Mouse (Mus musculus): ENCODE data around the gene Coro7. TPM values are rescaled to one million over a fixed set of nuclear protein-coding genes. Genes with fewer than 3 reads are reported as not detected.
A peak's percentile ranks its signal among the peaks of the same experiment; 100 is the strongest.

The Coro7 gene
- polyA plus RNA-seq, 1 experiment from 2014 or later: 13.5 TPM

GRCm38 (mm10) chr16:4624481-4625110, 55.0 kb downstream of the Coro7 start, which contains the start of gene Pam16:
TSS of gene Pam16 (minus strand) at chr16:4624988.
- WGBS (ENCODE audit: insufficient replicate concordance): under 1% methylated on average over 56 of the region's 56 CpGs

DNA sequence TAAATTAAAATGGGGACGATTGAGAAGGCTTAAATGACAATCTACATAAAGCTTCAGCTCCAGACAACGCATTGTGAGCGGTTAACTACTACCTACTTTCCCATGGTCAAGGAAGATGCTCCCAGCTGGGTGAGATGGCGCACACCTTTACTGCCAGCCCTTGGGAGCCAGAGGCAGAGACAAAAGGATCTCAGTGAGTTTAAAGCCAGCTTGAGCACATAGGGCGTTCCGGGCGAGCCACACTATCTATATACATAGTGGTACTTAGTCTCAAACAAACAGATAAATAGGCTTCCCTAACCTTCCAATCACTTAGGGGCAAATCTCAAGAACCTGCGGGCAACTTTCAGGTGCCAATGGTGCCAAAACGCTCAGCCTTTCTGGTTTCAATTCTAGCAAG, 55.5 kb downstream of the Coro7 start:
- ATAC-seq (ENCODE audit: low read depth): peak; percentile 50
- WGBS (ENCODE audit: insufficient replicate concordance): 14% methylated on average over 9 of the region's 9 CpGs
- H3K4me1 ChIP-seq (ENCODE audit: control insufficient read depth, low read depth, low read length): peaks cover 20% of the 10 kb centered on the region
- H3K4me3 ChIP-seq (ENCODE audit: low read depth, low read length): peak overlapping the region; percentile 81
- H3K27me3 ChIP-seq (ENCODE audit: control insufficient read depth, insufficient read depth, low read depth, low read length): no peaks in the 10 kb centered on the region
- no peaks in the 10 kb centered on the region for H3K36me3 ChIP-seq (ENCODE audit: control insufficient read depth, insufficient read depth)
- H3K9me3 ChIP-seq (replicated peaks; ENCODE audit: control insufficient read depth, low read length): no peaks in the 10 kb centered on the region
- peak overlapping the region; percentile 87 for H3K9ac ChIP-seq (ENCODE audit: low read depth, low read length)
- peak overlapping the region; percentile 85 for H3K27ac ChIP-seq (ENCODE audit: low read length)
- H3K4me2 ChIP-seq (ENCODE audit: low read depth, low read length): peak overlapping the region; percentile 74

More at GRCm38 (mm10) chr16:4624481-4625110, 55.0 kb downstream of the Coro7 start, which contains the start of gene Pam16:
- H3K27ac ChIP-seq (ENCODE audit: low read length): peak within 1 kb of the TSS; percentile 85
- H3K9me3 ChIP-seq (replicated peaks; ENCODE audit: control insufficient read depth, low read length): no peaks in the 10 kb centered on the region
- peak within 1 kb of the TSS; percentile 87 for H3K9ac ChIP-seq (ENCODE audit: low read depth, low read length)
- H3K36me3 ChIP-seq (ENCODE audit: control insufficient read depth, insufficient read depth): no peaks in the 10 kb centered on the region; the same call in 1 of the 2 replicates
- ATAC-seq (ENCODE audit: low read depth): peak; percentile 92
- peaks cover 20% of the 10 kb centered on the region for H3K4me1 ChIP-seq (ENCODE audit: control insufficient read depth, low read depth, low read length)
- peak within 1 kb of the TSS; percentile 81 for H3K4me3 ChIP-seq (ENCODE audit: low read depth, low read length)
- H3K4me2 ChIP-seq (ENCODE audit: low read depth, low read length): peak within 1 kb of the TSS; percentile 74
- H3K27me3 ChIP-seq (ENCODE audit: control insufficient read depth, insufficient read depth, low read depth, low read length): no peaks in the 10 kb centered on the region

- Histone ChIP-seq H3K9ac (ENCODE audit: low read depth, low read length) (no peak overlapping the region), H3K27me3 (ENCODE audit: control insufficient read depth, insufficient read depth, low read depth, low read length) (no peaks in the 10 kb centered on the region), H3K36me3 (ENCODE audit: control insufficient read depth, insufficient read depth) (no peaks in the 10 kb centered on the region; the same call in 1 of the 2 replicates), H3K27ac (ENCODE audit: low read length) (no peak overlapping the region), H3K4me1 (ENCODE audit: control insufficient read depth, low read depth, low read length) (peaks cover 3% of the 10 kb centered on the region), H3K9me3 (replicated peaks; ENCODE audit: control insufficient read depth, low read length) (no peaks in the 10 kb centered on the region), H3K4me2 (ENCODE audit: low read depth, low read length) (no peak overlapping the region), H3K4me3 (ENCODE audit: low read depth, low read length) (no peak overlapping the region)
- WGBS (ENCODE audit: insufficient replicate concordance): 67% methylated on average over 4 of the region's 4 CpGs
- ATAC-seq (ENCODE audit: low read depth): no peak
Observed at GRCm38 (mm10) chr16:4616829-4617228, 62.7 kb downstream of the Coro7 start.

DNA sequence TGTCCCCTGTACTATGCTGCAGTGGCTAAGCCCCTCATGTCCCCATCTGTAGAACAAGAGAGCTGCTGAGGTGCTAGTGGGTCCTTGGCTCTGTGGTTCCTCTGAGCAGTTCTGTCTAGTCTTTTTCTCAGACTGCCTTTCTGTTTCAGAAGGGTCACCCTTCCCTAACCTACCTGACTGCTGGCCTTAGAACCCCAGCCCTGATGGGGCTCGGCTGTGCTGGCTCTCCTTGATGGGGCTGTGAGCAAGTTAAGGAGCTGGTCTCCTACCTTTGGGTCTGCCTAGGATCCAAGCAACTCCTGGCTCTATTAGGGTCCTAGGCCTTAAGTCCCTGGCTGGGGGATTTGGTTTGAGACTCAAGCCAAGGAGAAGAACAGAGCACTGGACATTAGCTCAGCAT, 64.3 kb downstream of the Coro7 start:
- Histone ChIP-seq H3K4me3 (ENCODE audit: low read depth, low read length) (no peak overlapping the region), H3K27me3 (ENCODE audit: control insufficient read depth, insufficient read depth, low read depth, low read length) (no peaks in the 10 kb centered on the region), H3K4me2 (ENCODE audit: low read depth, low read length) (no peak overlapping the region), H3K36me3 (ENCODE audit: control insufficient read depth, insufficient read depth) (no peaks in the 10 kb centered on the region; the same call in 1 of the 2 replicates), H3K4me1 (ENCODE audit: control insufficient read depth, low read depth, low read length) (no peaks in the 10 kb centered on the region), H3K27ac (ENCODE audit: low read length) (no peak overlapping the region), H3K9ac (ENCODE audit: low read depth, low read length) (no peak overlapping the region), H3K9me3 (replicated peaks; ENCODE audit: control insufficient read depth, low read length) (no peaks in the 10 kb centered on the region)
- no peak for ATAC-seq (ENCODE audit: low read depth)
- 53% methylated on average over 1 of the region's 1 CpGs for WGBS (ENCODE audit: insufficient replicate concordance)

GRCm38 (mm10) chr16:4614639-4615038, 64.9 kb downstream of the Coro7 start:
- Histone ChIP-seq H3K36me3 (ENCODE audit: control insufficient read depth, insufficient read depth) (no peaks in the 10 kb centered on the region; the same call in 1 of the 2 replicates), H3K27ac (ENCODE audit: low read length) (no peak overlapping the region), H3K27me3 (ENCODE audit: control insufficient read depth, insufficient read depth, low read depth, low read length) (no peaks in the 10 kb centered on the region), H3K9ac (ENCODE audit: low read depth, low read length) (no peak overlapping the region), H3K4me1 (ENCODE audit: control insufficient read depth, low read depth, low read length) (no peaks in the 10 kb centered on the region), H3K9me3 (replicated peaks; ENCODE audit: control insufficient read depth, low read length) (no peaks in the 10 kb centered on the region), H3K4me3 (ENCODE audit: low read depth, low read length) (no peak overlapping the region), H3K4me2 (ENCODE audit: low read depth, low read length) (no peak overlapping the region)
- no peak for ATAC-seq (ENCODE audit: low read depth)
- 82% methylated on average over 3 of the region's 3 CpGs for WGBS (ENCODE audit: insufficient replicate concordance)

DNA sequence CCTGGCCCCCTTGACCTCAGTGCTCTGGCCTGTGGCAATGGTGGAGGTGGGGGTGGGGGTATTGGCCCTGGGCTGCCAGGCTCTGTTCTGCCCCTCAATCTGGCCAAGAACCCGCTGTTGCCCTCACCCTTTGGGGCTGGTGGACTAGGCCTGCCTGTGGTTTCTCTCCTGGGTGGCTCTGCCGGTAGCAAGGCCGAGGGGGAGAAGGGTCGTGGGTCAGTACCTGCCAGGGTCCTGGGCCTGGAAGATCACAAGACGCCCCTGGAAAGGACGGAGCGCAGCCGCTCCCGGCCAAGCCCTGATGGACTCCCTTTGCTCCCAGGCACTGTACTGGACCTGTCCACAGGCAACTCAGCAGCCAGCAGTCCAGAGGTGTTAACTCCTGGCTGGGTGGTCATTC, 65.8 kb downstream of the Coro7 start:
- no peaks in the 10 kb centered on the region; the same call in 1 of the 2 replicates for H3K36me3 ChIP-seq (ENCODE audit: control insufficient read depth, insufficient read depth)

GRCm38 (mm10) chr16:4611676-4612075, 67.9 kb downstream of the Coro7 start:
- Histone ChIP-seq H3K9ac (ENCODE audit: low read depth, low read length) (no peak overlapping the region), H3K4me3 (ENCODE audit: low read depth, low read length) (no peak overlapping the region), H3K4me1 (ENCODE audit: control insufficient read depth, low read depth, low read length) (peaks cover 6% of the 10 kb centered on the region), H3K27ac (ENCODE audit: low read length) (no peak overlapping the region), H3K9me3 (replicated peaks; ENCODE audit: control insufficient read depth, low read length) (no peaks in the 10 kb centered on the region), H3K27me3 (ENCODE audit: control insufficient read depth, insufficient read depth, low read depth, low read length) (no peaks in the 10 kb centered on the region), H3K4me2 (ENCODE audit: low read depth, low read length) (no peak overlapping the region), H3K36me3 (ENCODE audit: control insufficient read depth, insufficient read depth) (no peaks in the 10 kb centered on the region; the same call in 1 of the 2 replicates)
- 86% methylated on average over 7 of the region's 7 CpGs for WGBS (ENCODE audit: insufficient replicate concordance)
- no peak for ATAC-seq (ENCODE audit: low read depth)

More for the DNA sequence above, 65.8 kb downstream of the Coro7 start:
- H3K9ac ChIP-seq (ENCODE audit: low read depth, low read length): no peak overlapping the region
- ATAC-seq (ENCODE audit: low read depth): no peak
- no peak overlapping the region for H3K4me3 ChIP-seq (ENCODE audit: low read depth, low read length)
- no peak overlapping the region for H3K27ac ChIP-seq (ENCODE audit: low read length)
- H3K9me3 ChIP-seq (replicated peaks; ENCODE audit: control insufficient read depth, low read length): no peaks in the 10 kb centered on the region
- no peaks in the 10 kb centered on the region for H3K4me1 ChIP-seq (ENCODE audit: control insufficient read depth, low read depth, low read length)
- no peak overlapping the region for H3K4me2 ChIP-seq (ENCODE audit: low read depth, low read length)
- WGBS (ENCODE audit: insufficient replicate concordance): 78% methylated on average over 9 of the region's 9 CpGs
- H3K27me3 ChIP-seq (ENCODE audit: control insufficient read depth, insufficient read depth, low read depth, low read length): no peaks in the 10 kb centered on the region

DNA sequence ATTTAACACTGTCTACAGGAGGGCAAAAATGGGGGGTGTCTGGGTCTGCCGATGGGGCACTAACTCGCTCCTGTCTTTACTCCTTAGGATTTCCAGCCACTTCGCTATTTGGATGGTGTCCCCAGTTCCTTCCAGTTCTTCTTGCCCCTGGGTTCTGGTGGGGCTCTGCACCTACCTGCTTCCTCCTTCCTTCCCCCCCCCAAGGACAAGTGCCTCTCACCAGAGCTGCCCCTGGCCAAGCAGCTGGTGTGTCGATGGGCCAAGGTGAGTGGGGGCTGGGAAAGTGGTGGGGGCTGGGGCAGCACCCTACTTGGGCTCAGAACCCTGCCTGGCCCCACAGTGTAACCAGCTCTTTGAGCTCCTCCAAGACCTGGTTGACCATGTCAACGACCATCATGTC, 68.4 kb downstream of the Coro7 start:
- Histone ChIP-seq H3K4me3 (ENCODE audit: low read depth, low read length) (no peak overlapping the region), H3K9me3 (replicated peaks; ENCODE audit: control insufficient read depth, low read length) (no peaks in the 10 kb centered on the region), H3K4me1 (ENCODE audit: control insufficient read depth, low read depth, low read length) (peaks cover 11% of the 10 kb centered on the region), H3K27me3 (ENCODE audit: control insufficient read depth, insufficient read depth, low read depth, low read length) (no peaks in the 10 kb centered on the region), H3K4me2 (ENCODE audit: low read depth, low read length) (no peak overlapping the region), H3K36me3 (ENCODE audit: control insufficient read depth, insufficient read depth) (no peaks in the 10 kb centered on the region; the same call in 1 of the 2 replicates), H3K27ac (ENCODE audit: low read length) (no peak overlapping the region), H3K9ac (ENCODE audit: low read depth, low read length) (no peak overlapping the region)
- 71% methylated on average over 5 of the region's 5 CpGs for WGBS (ENCODE audit: insufficient replicate concordance)
- ATAC-seq (ENCODE audit: low read depth): no peak

- H3K9ac ChIP-seq (ENCODE audit: low read depth, low read length): no peak overlapping the region
- H3K27me3 ChIP-seq (ENCODE audit: control insufficient read depth, insufficient read depth, low read depth, low read length): no peaks in the 10 kb centered on the region
- no peak for ATAC-seq (ENCODE audit: low read depth)
- no peak overlapping the region for H3K27ac ChIP-seq (ENCODE audit: low read length)
- H3K9me3 ChIP-seq (replicated peaks; ENCODE audit: control insufficient read depth, low read length): no peaks in the 10 kb centered on the region
- WGBS (ENCODE audit: insufficient replicate concordance): 77% methylated on average over 19 of the region's 19 CpGs
- no peak overlapping the region for H3K4me2 ChIP-seq (ENCODE audit: low read depth, low read length)
- no peaks in the 10 kb centered on the region for H3K36me3 ChIP-seq (ENCODE audit: control insufficient read depth, insufficient read depth)
- no peak overlapping the region for H3K4me3 ChIP-seq (ENCODE audit: low read depth, low read length)
- H3K4me1 ChIP-seq (ENCODE audit: control insufficient read depth, low read depth, low read length): peaks cover 20% of the 10 kb centered on the region
Observed at GRCm38 (mm10) chr16:4608532-4609059, 71.0 kb downstream of the Coro7 start.

Measured in liver, embryonic 16.5 days (tissue).